Mouse (Mus musculus): ENCODE data around the gene Hist1h4j. TPM values are rescaled to one million over a fixed set of nuclear protein-coding genes. Genes with fewer than 3 reads are reported as not detected.
"Not testable (repeated sequence)": the region's sequence is repeated elsewhere in the genome, so short reads cannot be mapped to it uniquely, and the experiment has no call there.

Hist1h4j gene
- polyA plus RNA-seq, 1 experiment from 2014 or later: 1.4 TPM

DNA sequence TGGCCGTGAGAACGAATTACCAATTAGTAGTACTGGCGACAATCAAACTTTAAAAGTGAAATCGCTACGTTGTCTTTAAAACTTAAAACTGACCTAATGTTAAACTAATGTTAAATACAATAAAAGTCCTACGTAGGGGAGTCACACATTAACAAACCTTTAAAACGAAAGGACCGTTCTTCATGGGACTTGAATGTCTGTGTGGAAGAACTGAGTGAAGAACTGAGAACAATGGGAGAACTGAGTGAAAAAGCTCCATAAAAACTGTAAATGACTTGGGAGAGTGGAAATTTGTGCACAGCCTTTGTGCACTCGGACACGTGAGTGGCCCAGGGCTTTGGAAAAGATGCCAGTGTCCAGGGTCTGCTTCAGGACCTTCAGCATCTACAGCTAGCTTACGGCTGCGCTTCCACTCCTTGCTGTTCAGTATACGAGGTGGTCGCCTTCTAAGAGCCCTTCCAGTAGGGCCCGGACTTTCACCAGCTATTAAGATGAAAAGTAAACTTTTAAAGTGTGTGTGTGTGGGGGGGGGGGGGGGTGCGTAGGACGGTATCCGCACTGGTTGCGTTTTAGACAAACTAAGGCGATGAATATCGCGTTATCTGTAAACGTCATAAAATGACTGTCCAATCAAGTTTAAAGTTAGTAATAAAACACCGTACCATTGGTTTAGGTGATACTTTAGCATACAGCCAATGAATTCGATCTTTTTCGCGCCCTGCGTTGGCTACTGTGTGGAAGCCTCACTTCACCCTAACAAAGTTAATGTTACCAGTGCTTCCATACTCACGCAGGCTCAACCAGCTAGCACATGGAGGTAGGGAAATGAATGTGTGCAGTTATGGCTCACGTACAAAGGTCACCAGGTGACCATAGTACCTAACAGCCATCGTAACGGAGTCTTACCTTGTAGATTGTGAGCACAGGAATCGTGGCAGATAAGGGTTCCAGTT lies 44.2 kb downstream of the Hist1h4j start:
- Histone ChIP-seq H3K4me3 (ENCODE audit: low read depth, low read length) (peak overlapping the region; percentile 37), H3K9me3 (ENCODE audit: control insufficient read depth, low read length) (no peaks in the 10 kb centered on the region), H3K4me1 (ENCODE audit: control insufficient read depth, insufficient read depth, low read length) (peaks cover 4% of the 10 kb centered on the region; the same call in 1 of the 2 replicates), H3K27me3 (ENCODE audit: control insufficient read depth, insufficient read depth, low read length) (no peaks in the 10 kb centered on the region), H3K27ac (ENCODE audit: low read depth, low read length) (peak overlapping the region; percentile 94), H3K36me3 (ENCODE audit: control insufficient read depth, insufficient read depth, low read length) (no peaks in the 10 kb centered on the region), H3K9ac (ENCODE audit: low read length) (peak overlapping the region; percentile 74), H3K4me2 (ENCODE audit: low read depth) (peak overlapping the region; percentile 77)
- 6% methylated on average over 33 of the region's 33 CpGs for WGBS
- DNase-seq (ENCODE audit: low spot score) (peak; percentile 83), ATAC-seq (ENCODE audit: insufficient read depth, low FRiP score, low TSS enrichment) (peak; percentile 80)

DNA sequence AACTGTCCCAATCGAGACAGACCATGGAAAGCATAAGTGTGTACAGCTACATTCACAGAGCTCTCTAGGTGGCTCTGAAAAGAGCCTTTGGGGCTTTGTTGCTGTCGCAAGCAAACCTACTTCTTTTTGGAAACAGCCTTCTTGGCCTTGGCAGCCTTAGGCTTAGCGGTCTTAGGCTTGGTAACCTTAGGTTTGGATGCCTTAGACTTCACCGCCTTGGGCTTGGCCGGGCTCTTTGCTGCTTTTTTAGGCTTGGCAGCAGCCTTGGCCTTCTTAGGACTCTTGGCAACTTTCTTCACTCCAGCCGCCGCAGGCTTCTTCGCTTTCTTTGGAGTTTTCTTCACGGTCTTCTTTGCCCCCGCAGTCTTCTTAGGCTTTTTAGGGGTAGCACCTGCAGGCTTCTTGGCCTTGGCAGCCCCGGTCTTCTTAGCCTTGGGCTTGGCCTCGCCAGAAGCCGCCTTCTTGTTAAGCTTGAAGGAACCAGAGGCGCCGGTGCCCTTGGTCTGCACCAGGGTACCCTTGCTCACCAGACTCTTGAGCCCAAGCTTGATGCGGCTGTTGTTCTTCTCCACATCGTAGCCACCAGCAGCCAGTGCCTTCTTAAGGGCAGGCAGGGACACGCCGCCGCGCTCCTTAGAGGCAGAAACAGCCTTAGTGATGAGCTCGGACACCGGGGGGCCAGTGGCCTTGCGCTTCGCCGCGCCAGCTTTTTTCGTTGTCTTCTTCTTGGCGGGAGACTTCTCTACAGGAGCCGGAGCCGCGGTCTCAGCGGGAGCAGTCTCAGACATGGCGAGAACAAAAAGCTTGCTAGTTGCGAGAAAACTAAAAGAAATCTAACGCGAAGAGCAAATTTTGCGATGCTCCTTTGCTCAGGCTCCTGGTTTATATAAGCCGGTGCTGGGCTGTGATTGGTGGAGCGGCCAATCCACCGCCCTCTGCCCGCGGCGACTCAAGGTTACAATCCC lies 45.2 kb downstream of the Hist1h4j start, which contains the start of gene Hist1h1b:
Hist1h1b (minus strand) TSS at position 859 of the 965 bp plus-strand sequence.
- peaks cover 9% of the 10 kb centered on the region; the same call in 1 of the 2 replicates for H3K4me1 ChIP-seq (ENCODE audit: control insufficient read depth, insufficient read depth, low read length)
- peak within 1 kb of the TSS; percentile 74 for H3K9ac ChIP-seq (ENCODE audit: low read length)
- peak; percentile 35; the same call in 1 of the 2 replicates for ATAC-seq (ENCODE audit: insufficient read depth, low FRiP score, low TSS enrichment)
- under 1% methylated on average over 44 of the region's 44 CpGs for WGBS
- peak; percentile 80 for DNase-seq (ENCODE audit: low spot score)
- peak within 1 kb of the TSS; percentile 77 for H3K4me2 ChIP-seq (ENCODE audit: low read depth)
- peak within 1 kb of the TSS; percentile 37 for H3K4me3 ChIP-seq (ENCODE audit: low read depth, low read length)
- H3K27me3 ChIP-seq (ENCODE audit: control insufficient read depth, insufficient read depth, low read length): no peaks in the 10 kb centered on the region
- no peaks in the 10 kb centered on the region for H3K9me3 ChIP-seq (ENCODE audit: control insufficient read depth, low read length)
- H3K27ac ChIP-seq (ENCODE audit: low read depth, low read length): peak within 1 kb of the TSS; percentile 94
- no peaks in the 10 kb centered on the region for H3K36me3 ChIP-seq (ENCODE audit: control insufficient read depth, insufficient read depth, low read length)

DNA sequence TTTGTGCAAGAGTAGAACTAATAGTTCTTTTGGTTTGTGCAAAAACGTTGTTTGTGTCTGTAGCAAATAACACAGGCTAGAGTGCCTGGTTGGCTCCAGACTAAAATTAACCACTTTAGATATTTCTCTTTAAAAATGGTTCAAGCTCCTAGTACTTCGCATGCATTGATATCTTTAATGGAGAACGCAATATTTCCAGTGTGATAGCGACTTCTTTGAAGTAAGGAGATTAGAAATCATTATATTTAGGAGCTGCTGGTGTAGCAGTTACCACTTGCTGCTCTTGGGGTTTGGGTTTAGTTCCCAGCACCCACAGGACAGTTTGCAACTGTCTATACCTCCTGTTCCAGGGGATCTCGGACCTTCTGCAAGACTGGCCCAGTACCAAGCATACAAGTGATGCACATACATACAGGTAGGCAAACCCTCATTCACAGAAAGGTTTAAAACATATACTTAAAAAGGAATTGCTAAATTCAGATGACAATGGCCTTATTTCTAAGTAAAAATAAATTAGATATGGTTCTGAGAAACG lies 46.2 kb downstream of the Hist1h4j start:
- Histone ChIP-seq H3K4me3 (ENCODE audit: low read depth, low read length) (peak overlapping the region; percentile 37; the same call in 1 of the 2 replicates), H3K27me3 (ENCODE audit: control insufficient read depth, insufficient read depth, low read length) (no peaks in the 10 kb centered on the region), H3K9me3 (ENCODE audit: control insufficient read depth, low read length) (no peaks in the 10 kb centered on the region), H3K9ac (ENCODE audit: low read length) (no peak overlapping the region; the same call in 1 of the 2 replicates), H3K27ac (ENCODE audit: low read depth, low read length) (0 out of 2 replicates have a peak overlapping the region, but pooled peaks have one; percentile 29), H3K4me1 (ENCODE audit: control insufficient read depth, insufficient read depth, low read length) (peaks cover 10% of the 10 kb centered on the region; the same call in 1 of the 2 replicates), H3K36me3 (ENCODE audit: control insufficient read depth, insufficient read depth, low read length) (no peaks in the 10 kb centered on the region), H3K4me2 (ENCODE audit: low read depth) (peak overlapping the region; percentile 77)
- WGBS: 47% methylated on average over 6 of the region's 6 CpGs
- no peak for DNase-seq (ENCODE audit: low spot score)
- ATAC-seq (ENCODE audit: insufficient read depth, low FRiP score, low TSS enrichment): no peak

DNA sequence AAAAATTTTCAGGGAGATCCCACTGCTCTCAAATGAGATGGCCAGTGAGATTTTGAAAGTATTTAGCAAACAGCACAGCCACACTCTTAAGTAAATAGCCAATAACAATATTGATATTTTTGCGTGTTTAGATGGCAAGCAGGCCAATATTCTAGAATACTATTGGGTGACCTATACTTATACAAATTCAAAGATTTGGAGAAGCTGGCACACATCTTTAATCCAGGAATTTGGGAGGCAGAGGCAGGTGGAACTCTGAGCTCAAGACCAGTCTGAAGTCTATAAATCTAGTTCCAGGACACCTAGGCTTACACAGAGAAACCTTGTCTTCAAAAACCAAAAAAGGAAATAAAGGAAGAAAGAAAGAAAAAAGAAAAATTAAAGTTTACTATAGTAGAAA lies 46.8 kb downstream of the Hist1h4j start:
- H3K4me3 ChIP-seq (ENCODE audit: low read depth, low read length): no peak overlapping the region
- H3K27ac ChIP-seq (ENCODE audit: low read depth, low read length): no peak overlapping the region
- H3K4me2 ChIP-seq (ENCODE audit: low read depth): no peak overlapping the region
- ATAC-seq (ENCODE audit: insufficient read depth, low FRiP score, low TSS enrichment) (no peak), DNase-seq (ENCODE audit: low spot score) (no peak)
- no peak overlapping the region for H3K9ac ChIP-seq (ENCODE audit: low read length)
- no peaks in the 10 kb centered on the region for H3K27me3 ChIP-seq (ENCODE audit: control insufficient read depth, insufficient read depth, low read length)
- H3K4me1 ChIP-seq (ENCODE audit: control insufficient read depth, insufficient read depth, low read length): peaks cover 13% of the 10 kb centered on the region; the same call in 1 of the 2 replicates
- no peaks in the 10 kb centered on the region for H3K9me3 ChIP-seq (ENCODE audit: control insufficient read depth, low read length)
- H3K36me3 ChIP-seq (ENCODE audit: control insufficient read depth, insufficient read depth, low read length): no peaks in the 10 kb centered on the region
- 89% methylated on average over 1 of the region's 1 CpGs for WGBS

DNA sequence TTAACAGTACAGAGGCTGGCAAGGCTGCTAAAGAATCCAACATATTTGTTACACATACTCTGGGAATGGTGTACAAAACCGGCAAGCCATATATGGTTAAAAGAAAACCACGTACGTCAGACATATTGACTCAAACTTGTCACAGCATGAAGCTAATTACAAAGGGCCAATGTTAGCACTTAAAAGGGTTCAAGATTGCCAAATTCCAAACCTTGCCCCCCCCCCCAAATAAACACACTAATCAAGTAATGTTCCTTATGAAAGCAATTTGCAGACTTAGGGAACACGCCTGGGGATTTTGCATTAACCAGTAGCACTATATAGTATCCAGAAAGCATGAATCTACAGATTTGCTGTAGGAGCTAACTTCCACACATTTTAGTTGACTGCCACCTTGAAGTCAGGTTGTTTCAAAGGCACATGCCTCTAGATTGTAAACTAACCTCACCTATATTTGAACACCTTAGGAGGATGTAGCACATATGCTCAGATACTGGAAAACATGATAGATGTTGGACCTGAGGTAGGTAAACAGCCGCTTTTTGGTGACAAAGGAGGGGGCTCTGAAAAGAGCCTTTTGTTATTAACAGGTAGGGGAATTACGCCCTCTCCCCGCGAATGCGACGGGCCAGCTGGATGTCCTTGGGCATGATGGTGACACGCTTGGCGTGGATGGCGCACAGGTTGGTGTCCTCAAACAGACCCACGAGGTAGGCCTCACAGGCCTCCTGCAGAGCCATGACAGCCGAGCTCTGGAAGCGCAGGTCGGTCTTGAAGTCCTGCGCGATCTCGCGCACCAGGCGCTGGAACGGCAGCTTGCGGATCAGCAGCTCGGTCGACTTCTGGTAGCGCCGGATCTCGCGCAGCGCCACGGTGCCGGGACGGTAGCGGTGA lies 47.7 kb downstream of the Hist1h4j start:
- DNase-seq (ENCODE audit: low spot score): peak; percentile 53
- under 1% methylated on average over 14 of the region's 35 CpGs for WGBS
- not testable (repeated sequence) for H3K27me3 ChIP-seq (ENCODE audit: control insufficient read depth, insufficient read depth, low read length); H3K9me3 ChIP-seq (ENCODE audit: control insufficient read depth, low read length); ATAC-seq (ENCODE audit: insufficient read depth, low FRiP score, low TSS enrichment); H3K36me3 ChIP-seq (ENCODE audit: control insufficient read depth, insufficient read depth, low read length)
- H3K4me1 ChIP-seq (ENCODE audit: control insufficient read depth, insufficient read depth, low read length): peaks cover 13% of the 10 kb centered on the region; the same call in 1 of the 2 replicates
- peak overlapping the region; percentile 38 for H3K4me3 ChIP-seq (ENCODE audit: low read depth, low read length)
- H3K9ac ChIP-seq (ENCODE audit: low read length): peak overlapping the region; percentile 60
- H3K27ac ChIP-seq (ENCODE audit: low read depth, low read length): peak overlapping the region; percentile 83
- H3K4me2 ChIP-seq (ENCODE audit: low read depth): peak overlapping the region; percentile 66

DNA sequence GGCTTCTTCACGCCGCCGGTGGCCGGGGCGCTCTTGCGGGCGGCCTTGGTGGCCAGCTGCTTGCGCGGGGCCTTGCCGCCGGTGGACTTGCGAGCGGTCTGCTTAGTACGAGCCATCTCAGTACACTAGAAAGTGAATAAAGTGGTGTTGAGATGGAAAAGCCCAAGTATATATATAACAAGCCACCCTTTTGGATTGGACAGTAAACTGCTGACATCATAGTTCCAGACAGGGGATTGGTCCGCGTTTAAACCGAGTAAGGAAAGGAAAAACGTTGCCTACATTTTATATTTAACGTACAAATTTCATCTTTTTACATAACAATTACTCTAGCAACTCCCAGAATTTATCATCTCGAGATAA lies 48.4 kb downstream of the Hist1h4j start, which contains the start of gene Hist1h3i:
Hist1h3i (minus strand) TSS at position 116 of the 363 bp plus-strand sequence.
- no peaks in the 10 kb centered on the region for H3K9me3 ChIP-seq (ENCODE audit: control insufficient read depth, low read length)
- H3K27ac ChIP-seq (ENCODE audit: low read depth, low read length): peak within 1 kb of the TSS; percentile 87
- H3K27me3 ChIP-seq (ENCODE audit: control insufficient read depth, insufficient read depth, low read length): no peaks in the 10 kb centered on the region
- no peaks in the 10 kb centered on the region for H3K36me3 ChIP-seq (ENCODE audit: control insufficient read depth, insufficient read depth, low read length)
- H3K9ac ChIP-seq (ENCODE audit: low read length): peak within 1 kb of the TSS; percentile 60
- ATAC-seq (ENCODE audit: insufficient read depth, low FRiP score, low TSS enrichment): peak; percentile 60
- WGBS: 0% methylated on average over 13 of the region's 20 CpGs
- peak within 1 kb of the TSS; percentile 66 for H3K4me2 ChIP-seq (ENCODE audit: low read depth)
- peak within 1 kb of the TSS; percentile 38 for H3K4me3 ChIP-seq (ENCODE audit: low read depth, low read length)
- peaks cover 13% of the 10 kb centered on the region; the same call in 1 of the 2 replicates for H3K4me1 ChIP-seq (ENCODE audit: control insufficient read depth, insufficient read depth, low read length)
- peak; percentile 68 for DNase-seq (ENCODE audit: low spot score)

DNA sequence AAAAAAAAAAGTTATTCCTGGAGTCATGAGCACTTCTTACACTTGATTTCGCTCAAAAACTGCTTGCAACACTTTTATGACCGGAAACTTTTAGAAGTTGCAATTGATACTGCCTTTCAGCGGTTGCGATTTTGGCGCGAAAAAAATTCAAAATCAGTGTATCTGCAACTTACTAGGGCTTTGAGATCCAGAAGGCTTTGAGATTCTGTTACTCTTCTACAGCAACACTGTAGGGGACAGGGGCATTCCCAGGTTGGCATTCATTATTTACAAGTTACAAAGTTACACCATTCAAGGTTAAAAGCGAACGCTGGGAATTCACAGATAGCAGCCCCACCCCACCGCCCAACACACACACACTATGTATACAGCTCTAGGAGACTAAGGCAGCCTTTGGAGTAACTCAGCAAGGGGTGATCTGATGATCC lies 48.9 kb downstream of the Hist1h4j start:
- H3K9ac ChIP-seq (ENCODE audit: low read length): peak overlapping the region; percentile 55
- peaks cover 13% of the 10 kb centered on the region; the same call in 1 of the 2 replicates for H3K4me1 ChIP-seq (ENCODE audit: control insufficient read depth, insufficient read depth, low read length)
- peak overlapping the region; percentile 87 for H3K27ac ChIP-seq (ENCODE audit: low read depth, low read length)
- H3K4me3 ChIP-seq (ENCODE audit: low read depth, low read length): peak overlapping the region; percentile 38
- WGBS: 3% methylated on average over 9 of the region's 9 CpGs
- H3K9me3 ChIP-seq (ENCODE audit: control insufficient read depth, low read length): no peaks in the 10 kb centered on the region
- peak overlapping the region; percentile 50 for H3K4me2 ChIP-seq (ENCODE audit: low read depth)
- H3K27me3 ChIP-seq (ENCODE audit: control insufficient read depth, insufficient read depth, low read length): no peaks in the 10 kb centered on the region
- no peak for ATAC-seq (ENCODE audit: insufficient read depth, low FRiP score, low TSS enrichment)
- no peaks in the 10 kb centered on the region for H3K36me3 ChIP-seq (ENCODE audit: control insufficient read depth, insufficient read depth, low read length)
- peak; percentile 53 for DNase-seq (ENCODE audit: low spot score)

Data from neural tube, embryonic 11.5 days (tissue).